Mouse (Mus musculus) liver, embryonic 14 days (tissue): ENCODE data around the gene Elmod1. TPM values are rescaled to one million over a fixed set of nuclear protein-coding genes. Genes with fewer than 3 reads are reported as not detected.

ENCODE experiments used
- polyA plus RNA-seq: library from polyadenylated mRNA; depleted of rRNA; stranded (reverse); fragments of >200 nt; gene quantifications from 2 replicates; pipeline ENCODE4 v1.2.3, GENCODE M21; 2012; rRNA removed

Gene Elmod1
- 0.05 and 0.06 TPM in 2 replicates for polyA plus RNA-seq

DNA sequence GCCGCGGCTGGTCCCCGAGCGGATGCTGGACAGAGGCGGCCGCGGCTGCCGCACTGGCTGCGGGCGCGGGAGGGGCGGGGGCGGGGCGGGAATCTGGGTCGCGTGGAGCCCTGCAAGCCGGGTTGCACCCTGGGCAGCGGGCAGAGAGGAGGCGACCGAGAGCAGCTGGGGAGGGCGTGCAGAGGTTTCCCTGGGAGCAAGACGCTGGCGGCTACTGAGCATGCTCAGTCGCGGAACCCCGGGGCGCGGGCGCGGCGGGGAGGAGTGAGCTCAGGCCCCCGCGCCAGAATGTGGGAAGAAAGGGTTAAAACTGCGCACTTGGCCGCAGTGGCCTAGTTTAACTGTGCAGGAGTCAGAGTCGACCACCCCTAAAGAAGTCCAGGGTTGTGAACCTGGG is at the start of gene Elmod1:
Elmod1 (minus strand) TSS at position 180 of the 397 bp plus-strand sequence.

Other genes starting within 250 kb of the Elmod1 start
- gene Slc35f2, start 203.8 kb downstream of the Elmod1 start, polyA plus RNA-seq, result 0.15 and 0.22 TPM in 2 replicates
- gene Sln, start 125.1 kb downstream of the Elmod1 start, polyA plus RNA-seq, result 0.03 and 1.2 TPM in 2 replicates
- 0.14 and 0.16 TPM in 2 replicates for gene Tnfaip8l3, start 93.1 kb upstream of the Elmod1 start, polyA plus RNA-seq